Mouse (Mus musculus): ENCODE measurements at regions not wholly inside any gene's neighbourhood (a gene's known extent, or its start where the extent isn't known, plus 50 kb on each side); places are given as distances from the start of the nearest gene placed in this dataset.

DNA sequence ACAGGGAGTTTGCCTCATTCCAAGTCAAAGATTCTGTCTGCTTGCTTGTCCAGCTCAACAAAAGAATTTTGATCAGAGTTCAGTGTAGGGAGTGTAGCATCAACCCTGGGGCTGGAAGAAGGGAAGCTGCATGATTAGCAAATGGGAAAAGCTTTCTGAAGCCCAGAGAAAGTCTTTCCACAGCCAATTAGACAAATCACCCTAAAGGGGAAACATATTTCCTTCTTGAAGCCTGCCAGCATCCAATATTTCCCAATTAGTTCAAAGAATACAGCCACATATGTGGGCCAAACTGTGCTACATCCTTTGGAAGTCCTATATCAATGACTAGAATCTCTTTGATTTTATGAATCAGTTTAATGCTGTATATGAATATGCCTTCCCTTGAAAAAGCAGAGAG is 326.2 kb downstream of the Rnd3 start:
- Histone ChIP-seq H3K36me3 (no peaks in the 10 kb centered on the region), H3K4me1 (no peaks in the 10 kb centered on the region), H3K4me3 (no peak overlapping the region), H3K9ac (replicated peaks) (no peak overlapping the region), H3K4me2 (replicated peaks) (no peak overlapping the region), H3K27me3 (no peaks in the 10 kb centered on the region), H3K27ac (replicated peaks) (no peak overlapping the region), H3K9me3 (no peaks in the 10 kb centered on the region)
- no peak for ATAC-seq (ENCODE audit: low FRiP score, low read depth)

DNA sequence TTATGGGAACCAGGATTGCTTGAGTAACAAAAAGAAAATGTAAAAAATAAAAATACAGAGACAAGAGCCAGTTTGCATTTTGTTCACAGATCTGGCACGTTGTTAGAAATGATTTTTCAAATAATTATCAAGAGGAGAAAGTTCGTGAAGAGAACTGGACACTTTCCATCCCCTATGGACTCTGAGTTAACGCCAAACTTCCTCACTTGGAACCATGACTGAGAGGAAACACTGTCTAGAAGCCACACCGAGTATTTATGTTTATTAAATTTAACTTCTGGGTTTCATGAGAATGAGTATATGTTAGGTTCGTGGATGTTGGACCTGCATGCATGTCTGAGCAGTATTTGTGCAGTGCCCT is 329.6 kb downstream of the Rnd3 start:
- Histone ChIP-seq H3K4me1 (no peaks in the 10 kb centered on the region), H3K4me2 (replicated peaks) (no peak overlapping the region), H3K36me3 (no peaks in the 10 kb centered on the region), H3K4me3 (no peak overlapping the region), H3K9me3 (no peaks in the 10 kb centered on the region), H3K27me3 (no peaks in the 10 kb centered on the region), H3K27ac (replicated peaks) (no peak overlapping the region), H3K9ac (replicated peaks) (no peak overlapping the region)
- no peak for ATAC-seq (ENCODE audit: low FRiP score, low read depth)
- 91% methylated on average over 5 of the region's 5 CpGs for WGBS

- no peak overlapping the region for H3K4me3 ChIP-seq
- no peak for ATAC-seq (ENCODE audit: low FRiP score, low read depth)
- no peaks in the 10 kb centered on the region for H3K27me3 ChIP-seq
- no peak overlapping the region for H3K9ac ChIP-seq (replicated peaks)
- H3K36me3 ChIP-seq = no peaks in the 10 kb centered on the region
- H3K27ac ChIP-seq (replicated peaks) = no peak overlapping the region
- H3K4me1 ChIP-seq = no peaks in the 10 kb centered on the region
- H3K9me3 ChIP-seq = no peaks in the 10 kb centered on the region
- no peak overlapping the region for H3K4me2 ChIP-seq (replicated peaks)
- WGBS = 86% methylated on average over 7 of the region's 7 CpGs
These were observed 330.2 kb downstream of the Rnd3 start for GRCm38 (mm10) chr2:50818557-50819304.

DNA sequence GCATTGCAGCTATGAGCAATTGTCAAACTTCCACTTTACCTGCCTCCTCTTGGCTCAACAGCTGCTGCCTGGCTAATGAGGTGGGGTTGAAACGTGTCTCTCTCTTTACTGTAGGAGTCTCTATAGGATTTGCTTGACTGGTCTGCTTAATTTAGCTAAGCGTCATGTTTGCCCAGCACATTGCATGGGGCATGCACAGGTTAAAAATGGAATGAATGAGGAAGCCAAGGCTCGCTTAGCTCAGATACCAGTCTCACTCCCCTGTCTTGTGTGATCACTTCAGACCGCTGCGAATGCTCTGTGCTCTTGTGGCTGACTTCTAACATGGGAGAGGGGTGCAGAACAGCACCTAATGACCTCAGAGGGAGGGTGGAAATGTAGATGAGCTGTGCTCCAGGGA is 332.5 kb downstream of the Rnd3 start:
- Histone ChIP-seq H3K4me1 (peaks cover 11% of the 10 kb centered on the region; the same call in 1 of the 2 replicates), H3K4me3 (no peak overlapping the region), H3K36me3 (no peaks in the 10 kb centered on the region), H3K27ac (replicated peaks) (no peak overlapping the region), H3K4me2 (replicated peaks) (no peak overlapping the region), H3K9me3 (no peaks in the 10 kb centered on the region), H3K9ac (replicated peaks) (no peak overlapping the region), H3K27me3 (no peaks in the 10 kb centered on the region)
- WGBS = 80% methylated on average over 5 of the region's 5 CpGs
- 0 out of 2 replicates have a peak, but pooled peaks have one; percentile 19 for ATAC-seq (ENCODE audit: low FRiP score, low read depth)

DNA sequence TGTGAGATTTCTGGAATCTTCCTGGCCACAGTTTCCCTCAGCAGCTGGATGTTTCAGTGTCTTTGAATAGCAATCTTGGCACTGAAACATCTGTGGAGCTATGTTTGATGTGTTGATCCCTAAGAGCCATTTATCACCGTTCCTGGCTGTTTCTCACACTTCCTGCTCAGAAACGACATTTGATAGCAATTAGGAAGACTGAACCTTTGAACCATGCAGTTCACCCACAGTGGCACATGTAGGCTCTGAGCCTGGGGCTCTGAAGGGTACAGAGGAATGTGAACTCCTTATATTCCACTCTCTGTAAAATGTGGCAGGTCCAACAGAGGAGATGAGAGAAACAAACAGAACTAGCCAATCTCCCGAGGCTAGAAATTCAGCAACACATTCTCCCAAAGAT is 333.4 kb downstream of the Rnd3 start:
- ATAC-seq (ENCODE audit: low FRiP score, low read depth) = no peak
- Histone ChIP-seq H3K4me2 (replicated peaks) (no peak overlapping the region), H3K27ac (replicated peaks) (no peak overlapping the region), H3K36me3 (no peaks in the 10 kb centered on the region), H3K27me3 (no peaks in the 10 kb centered on the region), H3K4me1 (peaks cover 18% of the 10 kb centered on the region), H3K4me3 (no peak overlapping the region), H3K9me3 (no peaks in the 10 kb centered on the region), H3K9ac (replicated peaks) (no peak overlapping the region)
- 66% methylated on average over 3 of the region's 3 CpGs for WGBS

DNA sequence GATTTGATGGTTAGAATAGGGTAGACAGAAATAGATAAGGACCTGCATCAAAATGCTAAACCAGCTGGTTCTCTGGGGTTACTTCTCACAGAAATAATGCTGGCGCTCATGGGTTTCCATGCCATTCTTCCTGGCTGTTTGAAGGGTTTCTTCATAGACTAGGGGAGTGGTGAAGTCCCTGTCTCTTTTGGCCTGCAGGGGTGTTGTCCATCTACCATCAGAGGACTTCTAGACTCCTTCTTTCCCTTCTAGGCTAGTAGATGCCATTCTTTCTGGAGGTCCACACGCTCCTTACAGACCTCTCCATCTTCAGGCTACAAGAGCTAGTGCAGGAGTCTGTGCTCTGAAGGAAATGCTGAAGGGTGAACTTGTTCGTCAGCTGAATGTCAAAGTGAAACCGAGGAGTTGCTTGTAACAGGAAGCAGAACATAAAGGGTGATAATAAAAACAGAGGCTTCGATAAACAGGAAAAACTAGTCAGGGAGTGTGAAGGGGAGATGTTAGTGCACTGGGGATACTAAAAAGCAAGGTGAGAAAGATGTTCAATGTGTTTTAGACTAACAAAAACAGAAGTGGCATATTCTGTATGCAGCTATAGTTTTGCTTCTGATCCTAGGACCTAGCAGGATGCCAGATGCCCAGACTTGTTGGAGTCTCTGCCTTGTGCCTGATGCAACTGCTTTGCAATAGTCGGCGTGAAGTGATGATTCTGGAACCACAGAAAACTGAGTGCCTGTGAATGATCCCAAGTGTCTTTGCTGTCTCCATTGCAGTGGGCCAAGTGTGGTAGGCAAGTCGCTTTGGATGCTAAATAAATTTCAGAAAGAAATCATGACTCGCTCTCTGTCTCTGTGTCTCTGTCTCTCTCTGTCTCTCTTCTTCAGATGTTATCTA is 335.1 kb downstream of the Rnd3 start:
- no peaks in the 10 kb centered on the region for H3K36me3 ChIP-seq
- no peaks in the 10 kb centered on the region for H3K27me3 ChIP-seq
- no peak overlapping the region for H3K4me3 ChIP-seq
- no peak for ATAC-seq (ENCODE audit: low FRiP score, low read depth)
- H3K9me3 ChIP-seq = no peaks in the 10 kb centered on the region
- no peak overlapping the region for H3K4me2 ChIP-seq (replicated peaks)
- peaks cover 28% of the 10 kb centered on the region for H3K4me1 ChIP-seq
- no peak overlapping the region for H3K27ac ChIP-seq (replicated peaks)
- H3K9ac ChIP-seq (replicated peaks) = no peak overlapping the region
- 93% methylated on average over 9 of the region's 9 CpGs for WGBS

DNA sequence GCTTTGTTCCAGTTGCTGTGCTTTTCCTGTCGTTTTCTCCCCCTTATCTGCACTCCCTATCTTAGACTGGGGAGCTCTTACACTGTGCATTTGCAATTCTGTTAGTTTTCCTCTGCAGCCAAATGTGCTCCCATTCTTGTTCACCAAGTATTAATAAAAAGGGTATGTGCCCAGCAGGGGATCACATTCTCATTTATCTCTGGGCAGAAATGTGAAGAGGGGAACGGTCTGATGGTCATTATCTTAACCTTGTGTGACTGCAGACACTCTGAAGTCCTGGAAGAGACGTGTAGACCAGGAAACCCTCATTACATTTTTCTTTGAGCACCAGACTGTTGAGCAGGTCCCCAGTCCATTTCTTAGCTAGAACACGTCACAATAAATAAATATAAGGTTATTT is 336.6 kb downstream of the Rnd3 start:
- Histone ChIP-seq H3K4me3 (no peak overlapping the region), H3K9me3 (no peaks in the 10 kb centered on the region), H3K27ac (replicated peaks) (peak overlapping the region; percentile 10), H3K27me3 (no peaks in the 10 kb centered on the region), H3K36me3 (no peaks in the 10 kb centered on the region), H3K4me1 (peaks cover 28% of the 10 kb centered on the region), H3K9ac (replicated peaks) (no peak overlapping the region), H3K4me2 (replicated peaks) (no peak overlapping the region)
- ATAC-seq (ENCODE audit: low FRiP score, low read depth) = no peak
- 34% methylated on average over 4 of the region's 4 CpGs for WGBS

GRCm38 (mm10) chr2:50810336-50811066 is 338.4 kb downstream of the Rnd3 start:
- Histone ChIP-seq H3K9me3 (no peaks in the 10 kb centered on the region), H3K4me3 (no peak overlapping the region), H3K27ac (replicated peaks) (peak overlapping the region; percentile 86), H3K9ac (replicated peaks) (0 out of 2 replicates have a peak overlapping the region, but pooled peaks have one; percentile 11), H3K36me3 (no peaks in the 10 kb centered on the region), H3K27me3 (no peaks in the 10 kb centered on the region), H3K4me2 (replicated peaks) (peak overlapping the region; percentile 35), H3K4me1 (peaks cover 28% of the 10 kb centered on the region)
- 4% methylated on average over 5 of the region's 5 CpGs for WGBS
- peak; percentile 74 for ATAC-seq (ENCODE audit: low FRiP score, low read depth)

DNA sequence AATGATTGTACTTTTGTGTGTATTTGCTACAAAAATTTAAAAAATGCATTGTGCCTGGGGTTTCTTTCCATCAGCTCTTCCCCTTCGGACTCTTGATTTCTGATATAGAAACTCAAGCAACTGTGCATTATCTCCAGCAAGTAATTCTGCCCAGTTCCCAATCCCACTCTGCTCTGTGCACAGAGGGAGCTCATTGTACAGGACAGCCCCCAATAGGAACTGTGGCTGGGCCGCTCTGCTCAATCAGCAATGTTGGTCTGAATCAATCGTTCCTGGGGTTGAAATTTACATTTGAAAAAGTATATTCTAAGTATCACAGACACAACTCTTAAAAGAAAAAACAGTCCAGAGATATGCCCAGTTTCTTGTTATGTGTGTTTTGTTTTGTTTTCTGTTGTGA is 339.1 kb downstream of the Rnd3 start:
- peak; percentile 72; the same call in 1 of the 2 replicates for ATAC-seq (ENCODE audit: low FRiP score, low read depth)
- H3K27ac ChIP-seq (replicated peaks) = peak overlapping the region; percentile 63; the same call in 1 of the 2 replicates
- no peaks in the 10 kb centered on the region for H3K27me3 ChIP-seq

GRCm38 (mm10) chr2:50807162-50807960 is 341.6 kb downstream of the Rnd3 start:
- Histone ChIP-seq H3K4me3 (no peak overlapping the region), H3K4me1 (peaks cover 27% of the 10 kb centered on the region), H3K4me2 (replicated peaks) (no peak overlapping the region), H3K36me3 (no peaks in the 10 kb centered on the region), H3K27ac (replicated peaks) (no peak overlapping the region), H3K9me3 (no peaks in the 10 kb centered on the region), H3K27me3 (no peaks in the 10 kb centered on the region), H3K9ac (replicated peaks) (no peak overlapping the region)
- ATAC-seq (ENCODE audit: low FRiP score, low read depth) = no peak
- WGBS = 91% methylated on average over 6 of the region's 6 CpGs

More for the DNA sequence above, 339.1 kb downstream of the Rnd3 start:
- 20% methylated on average over 3 of the region's 3 CpGs for WGBS
- no peak overlapping the region for H3K4me3 ChIP-seq
- peaks cover 28% of the 10 kb centered on the region for H3K4me1 ChIP-seq
- H3K9ac ChIP-seq (replicated peaks) = no peak overlapping the region
- H3K9me3 ChIP-seq = no peaks in the 10 kb centered on the region
- no peak overlapping the region for H3K4me2 ChIP-seq (replicated peaks)
- H3K36me3 ChIP-seq = no peaks in the 10 kb centered on the region

DNA sequence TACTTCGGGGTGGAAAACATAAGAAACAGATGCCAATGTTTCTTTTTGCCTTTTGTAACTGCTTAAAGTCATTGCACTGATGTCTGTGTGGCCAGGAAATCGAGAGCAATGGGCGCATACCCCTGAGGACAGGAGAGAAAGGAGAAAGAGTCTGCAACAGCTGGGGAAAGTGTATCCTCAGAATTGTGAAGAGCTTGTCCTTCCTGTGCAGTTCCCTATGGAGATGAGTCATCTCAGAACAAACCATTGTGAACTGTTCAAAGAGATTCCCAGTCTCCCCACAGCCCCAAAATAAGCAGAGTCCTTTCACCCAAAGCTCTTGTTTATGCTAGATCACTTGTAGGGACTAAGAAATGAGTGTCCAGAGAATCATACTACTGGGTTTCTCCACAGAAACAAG is 343.3 kb downstream of the Rnd3 start:
- H3K4me3 ChIP-seq = no peak overlapping the region
- H3K4me2 ChIP-seq (replicated peaks) = no peak overlapping the region
- no peak overlapping the region for H3K27ac ChIP-seq (replicated peaks)
- H3K27me3 ChIP-seq = no peaks in the 10 kb centered on the region
- no peak overlapping the region for H3K9ac ChIP-seq (replicated peaks)
- peaks cover 11% of the 10 kb centered on the region for H3K4me1 ChIP-seq
- no peaks in the 10 kb centered on the region for H3K36me3 ChIP-seq
- no peak for ATAC-seq (ENCODE audit: low FRiP score, low read depth)
- H3K9me3 ChIP-seq = no peaks in the 10 kb centered on the region
- WGBS = 83% methylated on average over 3 of the region's 3 CpGs
